Mouse (Mus musculus): ENCODE measurements around the gene Zfp362.

- no peak for TF ChIP-seq CTCF (IDR thresholded peaks at IDR 0.05)
- no peak for TF ChIP-seq POLR2A (IDR thresholded peaks at IDR 0.05; ENCODE audit: insufficient read depth, low read depth, low read length)
Observed at GRCm38 (mm10) chr4:128741906-128742305, 63.9 kb downstream of the Zfp362 start.
